Mouse (Mus musculus) embryonic stem cell, embryonic (primary cell): ENCODE measurements around the gene Plekhg1.

Experiments
- CTCF ChIA-PET, 4 experiments: fragments of 300-600 bp in 2 of 4; fragments of 350-600 bp in 2 of 4; sonication (Branson Sonifier 250); formaldehyde crosslinking; loops; one replicate each; lab custom pipeline; 2022; ENCODE audit warnings: inconsistent platforms in 2 of 4; lab: Charles Lee
- POLR2A ChIA-PET, 4 experiments: fragments of 300-600 bp in 2 of 4; fragments of 350-600 bp in 2 of 4; sonication (Branson Sonifier 250); formaldehyde crosslinking; loops; one replicate each; lab custom pipeline; 2022; ENCODE audit warnings: antibody characterized with exemption in 4 of 4, inconsistent platforms in 1 of 4; lab: Charles Lee

Gene Plekhg1

GRCm38 (mm10) chr10:3980231-3980630 lies 240.1 kb downstream of the Plekhg1 start:
- CTCF ChIA-PET, result no interaction called here
- POLR2A ChIA-PET, result interaction anchor here in 2 of 4 experiments (0.7 to 3.9 kb wide), 6 partner anchors 10 to 118 kb away, joined by 3 to 18 read pairs (median 4); no protein-coding TSS in a partner anchor

DNA sequence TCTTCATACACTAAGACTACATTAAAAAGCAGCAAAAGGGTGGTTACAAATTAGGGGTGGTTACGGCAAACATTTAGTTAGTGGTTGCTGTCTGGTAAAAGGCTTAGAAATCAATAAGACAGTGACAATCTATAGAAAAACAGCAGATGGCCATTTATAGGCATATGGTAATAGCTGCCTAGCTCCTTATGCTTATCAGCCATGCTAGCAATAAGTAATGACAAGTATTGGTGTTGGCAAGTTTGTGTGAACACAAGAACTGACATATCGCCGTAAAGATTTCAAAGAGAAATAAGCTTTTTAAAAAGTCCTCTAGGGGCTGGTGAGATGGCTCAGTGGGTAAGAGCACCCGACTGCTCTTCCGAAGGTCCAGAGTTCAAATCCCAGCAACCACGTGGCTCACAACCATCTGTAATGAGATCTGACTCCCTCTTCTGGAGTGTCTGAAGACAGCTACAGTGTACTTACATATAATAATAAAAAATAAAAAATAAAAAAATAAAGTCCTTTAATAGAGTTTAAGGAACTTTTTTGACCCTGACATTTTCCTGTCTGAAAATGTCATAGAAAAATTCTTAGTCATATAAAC lies 250.2 kb downstream of the Plekhg1 start:
- ChIA-PET CTCF (no interaction called here), POLR2A (interaction anchor here in 2 of 4 experiments (0.9 to 6.3 kb wide), 9 partner anchors 9 to 48 kb away, joined by 3 to 76 read pairs (median 3); partner anchors contain the start of gene Mthfd1l (in 2 of the 2))

DNA sequence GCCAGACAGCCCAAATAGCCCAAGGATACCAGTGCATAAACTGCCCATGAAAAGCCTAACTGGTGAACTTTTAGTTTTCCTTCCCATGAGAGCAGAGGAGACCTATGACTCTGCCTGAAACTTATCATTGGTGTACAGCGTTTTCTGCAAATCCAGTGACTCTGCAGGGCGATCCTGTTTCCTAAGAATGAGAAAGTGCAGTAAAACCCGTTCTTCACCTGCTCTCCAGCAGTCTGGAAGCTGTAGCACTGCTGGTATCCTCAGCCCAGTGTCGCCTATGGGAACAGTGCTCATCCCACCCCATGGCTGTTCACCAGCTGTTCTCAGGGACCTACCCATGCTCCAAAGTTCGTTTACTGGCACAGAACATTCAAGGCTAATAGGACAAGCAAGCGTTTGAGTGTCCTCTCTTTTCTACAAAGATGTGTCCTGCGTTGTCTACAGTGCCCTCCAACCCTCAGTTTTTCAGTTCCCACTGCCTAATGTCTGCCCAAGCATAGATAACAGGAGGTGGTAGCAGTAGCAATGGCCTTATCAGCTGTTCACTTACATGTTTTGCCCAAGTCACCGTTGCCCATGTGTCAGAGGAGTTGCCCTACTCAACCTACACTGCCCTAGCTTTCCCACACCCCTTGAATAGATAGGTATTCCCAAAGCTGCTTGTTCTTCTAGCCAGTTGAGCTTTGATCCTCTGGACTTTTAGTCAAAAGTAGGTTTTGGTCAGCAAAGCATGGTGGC lies 253.4 kb downstream of the Plekhg1 start:
- ChIA-PET POLR2A (interaction anchor here in 1 of 4 experiments (0.6 to 6.3 kb wide), 6 partner anchors 11 to 251 kb away, joined by 3 to 76 read pairs (median 4); partner anchors contain the start of gene Mthfd1l), CTCF (interaction anchor here in 1 of 4 experiments (1.5 kb wide), 1 partner anchor 21 kb away, joined by 4 read pairs; the partner anchor contains the start of gene Mthfd1l)

DNA sequence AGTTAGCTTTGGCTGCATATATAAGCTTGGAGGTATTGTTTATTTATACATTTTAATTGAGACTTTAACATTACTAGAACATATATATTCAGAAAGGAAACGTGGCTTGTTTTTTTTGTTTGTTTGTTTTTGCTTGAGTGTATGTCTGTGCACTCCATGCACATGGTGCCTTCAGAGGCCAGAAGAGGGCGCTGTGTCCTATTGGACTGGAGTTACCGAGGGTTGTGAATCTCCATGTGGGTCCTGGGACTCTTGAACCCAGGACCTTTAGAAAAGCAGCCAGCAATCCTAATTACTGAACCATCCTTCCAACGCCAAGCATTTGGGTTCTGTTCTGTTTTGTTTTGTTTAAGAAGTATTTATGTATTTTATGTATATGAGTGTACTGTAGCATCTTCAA lies 255.1 kb downstream of the Plekhg1 start:
- ChIA-PET CTCF (interaction anchor here in 3 of 4 experiments (0.6 to 1.1 kb wide), 6 partner anchors 21 to 631 kb away, joined by 3 to 6 read pairs (median 3); no protein-coding TSS in a partner anchor), POLR2A (interaction anchor here in 2 of 4 experiments (0.8 to 2.7 kb wide), 8 partner anchors 9 to 25 kb away, joined by 3 to 6 read pairs (median 4); no protein-coding TSS in a partner anchor)

GRCm38 (mm10) chr10:3996170-3996876 lies 256.2 kb downstream of the Plekhg1 start:
- POLR2A ChIA-PET, result interaction anchor here in 2 of 4 experiments (0.7 to 3.0 kb wide), 13 partner anchors 8 to 43 kb away, joined by 3 to 18 read pairs (median 3); no protein-coding TSS in a partner anchor
- CTCF ChIA-PET, result interaction anchor here in 3 of 4 experiments (0.7 to 1.5 kb wide), 16 partner anchors 21 to 630 kb away, joined by 3 to 6 read pairs (median 3); no protein-coding TSS in a partner anchor

DNA sequence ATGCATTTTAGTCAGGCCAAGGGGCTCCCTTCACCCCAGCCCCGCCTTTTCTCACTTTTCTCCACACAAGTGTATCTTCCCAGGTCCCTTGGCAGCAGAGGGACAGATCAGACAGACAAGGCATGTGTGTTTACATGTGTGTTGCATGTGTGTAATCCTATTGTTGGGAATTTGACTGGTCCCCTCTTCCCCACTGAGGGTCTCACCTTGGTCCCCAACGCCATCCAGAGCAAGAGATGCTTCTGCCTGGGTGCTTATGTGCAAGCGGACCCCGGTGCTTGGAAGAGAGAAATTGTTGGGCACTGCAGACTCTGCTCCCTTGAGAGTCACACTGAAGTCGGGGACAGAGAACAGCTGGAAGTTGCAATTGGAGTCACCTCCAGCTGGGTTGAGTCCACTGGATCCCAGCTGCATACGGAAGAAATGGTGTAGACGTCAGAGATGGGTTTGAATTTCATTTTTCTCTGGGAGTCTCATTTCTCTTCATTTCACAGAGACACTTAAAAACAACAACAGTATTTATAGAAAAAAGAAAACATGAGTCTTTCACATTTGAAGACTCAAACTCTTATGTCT lies 257.8 kb downstream of the Plekhg1 start:
- POLR2A ChIA-PET, result interaction anchor here in 2 of 4 experiments (0.7 to 3.0 kb wide), 10 partner anchors 8 to 810 kb away, joined by 3 to 18 read pairs (median 4); no protein-coding TSS in a partner anchor
- CTCF ChIA-PET, result interaction anchor here in 3 of 4 experiments (0.5 to 1.2 kb wide), 3 partner anchors 184 to 714 kb away, joined by 3 to 5 read pairs (median 3); no protein-coding TSS in a partner anchor

GRCm38 (mm10) chr10:4002711-4003110 lies 262.5 kb downstream of the Plekhg1 start:
- POLR2A ChIA-PET, result interaction anchor here in 1 of 4 experiments (0.8 kb wide), 1 partner anchor 337 kb away, joined by 3 read pairs; no protein-coding TSS in a partner anchor
- CTCF ChIA-PET, result interaction anchor here in 2 of 4 experiments (0.6 to 0.7 kb wide), 3 partner anchors 339 to 616 kb away, joined by 3 read pairs; no protein-coding TSS in a partner anchor

DNA sequence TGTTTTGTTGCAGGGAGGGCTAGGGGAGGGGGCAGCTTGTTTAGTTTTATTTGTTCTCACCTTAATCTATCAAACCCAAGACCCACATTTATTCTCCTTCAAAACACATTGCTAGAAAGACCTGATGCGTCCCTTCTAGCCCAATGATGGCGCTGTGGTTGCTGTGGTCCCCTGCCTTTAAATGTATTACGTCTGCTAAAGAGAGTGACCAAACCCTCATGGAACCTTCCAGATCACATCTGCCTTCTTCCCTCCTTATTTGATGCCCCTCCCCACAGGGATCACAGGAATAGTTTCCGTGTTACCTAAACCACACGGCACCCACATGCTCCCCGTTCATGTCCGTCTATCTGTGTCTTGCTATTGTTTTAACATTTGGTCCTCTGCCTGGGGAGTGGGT lies 265.0 kb downstream of the Plekhg1 start:
- POLR2A ChIA-PET, result interaction anchor here in 1 of 4 experiments (0.5 to 2.0 kb wide), 5 partner anchors 9 to 1546 kb away, joined by 3 to 6 read pairs (median 3); no protein-coding TSS in a partner anchor
- CTCF ChIA-PET, result interaction anchor here in 1 of 4 experiments (0.6 kb wide), 1 partner anchor 11 kb away, joined by 3 read pairs; no protein-coding TSS in a partner anchor

- CTCF ChIA-PET, result interaction anchor here in 1 of 4 experiments (0.6 kb wide), 1 partner anchor 341 kb away, joined by 3 read pairs; no protein-coding TSS in a partner anchor
These were observed 266.3 kb downstream of the Plekhg1 start for GRCm38 (mm10) chr10:4006296-4007015.

More at GRCm38 (mm10) chr10:4006296-4007015, 266.3 kb downstream of the Plekhg1 start:
- POLR2A ChIA-PET, result interaction anchor here in 2 of 4 experiments (0.6 to 2.0 kb wide), 5 partner anchors 11 to 214 kb away, joined by 3 to 6 read pairs (median 4); no protein-coding TSS in a partner anchor
